Mouse (Mus musculus) heart, postnatal 25 days (tissue): ENCODE results near the gene Kmt2d. TPM values are rescaled to one million over a fixed set of nuclear protein-coding genes. Genes with fewer than 3 reads are reported as not detected.
"Not testable (repeated sequence)": the region's sequence is repeated elsewhere in the genome, so short reads cannot be mapped to it uniquely, and the experiment has no call there.

ENCODE experiments used
- DNase-seq: peaks from one replicate; pipeline ENCODE4 v3.0.0; 2022; ENCODE audit warnings: low spot score
- intact Hi-C: fragments of 180-260 bp; cut with DNase I; formaldehyde crosslinking; loops from one replicate; pipeline ENCODE4 v1.15.1; 2025
- total RNA-seq, 2 experiments: library from RNA; stranded (reverse); gene quantifications; 2 replicates each; pipeline ENCODE4 v1.2.3; 2021

Gene Kmt2d
- total RNA-seq, 2 experiments from 2014 or later: 52.1 to 57.7 TPM

- intact Hi-C loops: no loop called here
These were observed 33.8 kb downstream of the Kmt2d start for GRCm38 (mm10) chr15:98837006-98837742.

DNA sequence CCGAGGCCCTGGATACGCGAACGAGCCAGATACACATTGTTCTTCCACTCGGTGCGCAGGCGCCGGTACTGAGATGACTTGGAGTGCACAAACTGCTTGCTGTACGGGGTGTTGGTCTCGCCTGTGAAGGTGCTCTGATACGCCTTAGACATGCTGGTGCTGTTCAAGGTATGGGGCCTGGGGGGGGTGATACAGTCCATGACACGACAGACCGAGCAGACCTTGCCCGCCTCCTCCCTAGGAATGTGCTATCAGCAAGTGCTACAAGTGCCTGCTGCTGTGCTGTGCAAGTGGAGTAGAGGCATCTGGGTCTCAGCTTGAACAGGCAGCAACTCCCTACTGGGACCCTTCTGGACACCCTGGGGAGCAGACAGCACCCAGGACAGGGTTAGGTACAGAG lies 35.7 kb downstream of the Kmt2d start:
- no peak for DNase-seq
- intact Hi-C loops: loop anchor here (2.0 kb wide), 1 partner anchor 32 kb away; no protein-coding TSS in a partner anchor

More at GRCm38 (mm10) chr15:98837006-98837742, 33.8 kb downstream of the Kmt2d start:
- no peak for DNase-seq

DNA sequence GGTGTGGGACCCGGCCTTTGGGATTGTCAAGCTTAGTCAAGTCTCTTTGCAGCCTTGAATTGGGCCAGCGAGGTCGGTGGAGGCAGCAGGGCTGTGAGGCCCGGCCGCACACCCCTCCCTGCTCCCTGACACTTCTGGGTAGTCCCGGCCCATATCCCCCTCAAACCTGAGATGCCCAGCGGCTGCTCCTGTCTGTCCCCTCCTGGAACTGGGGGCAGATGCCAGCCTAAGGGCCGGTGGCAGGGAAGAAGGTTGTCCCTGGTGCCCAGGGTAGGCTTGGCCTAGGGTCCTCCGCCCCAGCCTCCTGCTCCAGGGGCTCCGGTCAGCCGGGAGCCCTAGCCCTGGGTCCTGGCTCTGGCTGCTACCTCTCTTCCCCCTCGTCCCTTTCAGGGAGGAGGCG lies 36.9 kb downstream of the Kmt2d start:
- intact Hi-C loops: loop anchor here (2.0 kb wide), 1 partner anchor 33 kb away; no protein-coding TSS in a partner anchor
- DNase-seq: no peak

DNA sequence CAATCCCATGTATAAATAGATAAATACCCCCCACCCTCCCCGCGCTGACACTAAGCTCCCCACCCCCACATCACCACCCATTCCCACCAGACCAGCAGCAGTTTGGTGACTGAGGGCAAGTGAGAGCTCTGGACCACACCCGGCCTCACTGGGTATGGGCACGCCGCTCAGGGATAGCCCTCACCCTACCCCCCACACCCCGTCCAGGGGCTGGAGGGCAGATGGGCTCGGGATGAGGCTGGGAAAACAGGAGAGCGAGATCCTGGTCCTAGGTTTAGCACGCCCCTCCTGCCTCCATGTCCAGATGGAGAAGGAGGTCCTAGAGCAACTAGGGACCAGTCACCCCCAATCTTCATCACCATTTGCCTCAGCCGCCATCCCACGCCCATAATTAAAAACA lies 37.7 kb downstream of the Kmt2d start:
- DNase-seq: no peak
- intact Hi-C loops: no loop called here

- intact Hi-C loops: no loop called here
- no peak for DNase-seq
These were observed 38.6 kb downstream of the Kmt2d start for GRCm38 (mm10) chr15:98832161-98833058.

DNA sequence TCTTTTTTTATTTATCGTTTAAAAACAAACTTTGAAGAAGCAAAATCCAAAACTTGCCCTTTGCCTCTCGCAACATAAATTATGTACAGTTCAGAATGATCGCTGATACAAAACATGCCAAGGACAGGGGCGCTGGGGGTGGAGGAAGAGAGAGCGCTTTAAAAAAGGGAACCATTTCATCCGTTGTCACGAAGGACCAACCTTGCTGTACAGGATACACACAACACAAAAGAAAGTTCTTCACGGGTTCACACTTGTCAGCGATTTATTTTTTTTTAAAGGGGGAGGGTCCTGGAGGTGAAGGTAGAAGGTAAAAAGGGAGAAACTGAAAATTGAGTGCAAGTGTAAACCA lies 39.3 kb downstream of the Kmt2d start:
- intact Hi-C loops: no loop called here
- DNase-seq: no peak

DNA sequence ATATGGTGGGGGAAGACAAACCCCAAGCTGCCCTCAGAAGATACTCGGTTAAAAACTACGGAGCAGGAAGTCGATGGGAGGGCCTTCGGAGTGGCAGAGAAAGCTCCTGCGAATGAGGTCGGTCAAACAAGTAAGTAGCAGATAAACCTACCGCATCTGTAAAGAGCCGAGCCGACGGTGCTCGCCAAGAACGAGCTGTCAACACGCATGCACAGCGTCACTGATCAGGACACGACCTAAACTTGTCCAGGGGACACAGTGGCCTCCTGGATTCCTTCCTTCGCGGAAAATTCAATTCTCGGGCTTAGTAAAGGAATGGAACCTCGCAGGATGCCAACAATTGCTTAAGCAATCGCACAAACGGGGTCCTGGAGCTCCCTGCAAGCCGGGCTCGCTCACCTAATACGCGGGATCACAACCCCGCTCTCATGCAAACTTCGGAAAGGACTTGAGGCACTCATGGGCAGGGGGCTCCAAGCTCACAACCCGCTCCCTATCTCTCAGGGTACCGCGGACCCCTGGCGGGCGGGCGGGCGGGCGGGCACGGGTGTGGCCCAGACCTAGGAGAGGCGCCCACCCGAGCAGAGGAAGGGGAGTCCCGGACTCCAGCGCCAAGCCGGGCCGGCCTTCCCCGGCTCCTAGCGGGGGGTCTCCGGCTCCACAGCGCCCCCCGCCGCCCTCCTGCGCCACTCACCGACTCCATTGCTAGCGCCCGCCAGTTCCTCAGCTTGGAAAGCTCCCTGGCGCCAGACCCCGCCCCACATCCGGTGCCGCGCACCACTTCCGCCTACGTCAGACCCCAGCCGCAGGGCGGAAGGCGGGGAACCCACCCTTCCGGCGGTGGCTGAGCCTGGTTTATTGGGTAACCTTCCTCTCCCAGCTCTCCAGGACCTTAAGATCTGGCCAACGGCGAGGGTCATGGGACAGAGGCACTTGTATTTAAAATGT lies 40.0 kb downstream of the Kmt2d start, which contains the start of gene Prkag1:
Gene Prkag1 (minus strand): TSS at position 786 of the 948 bp plus-strand sequence.
- DNase-seq: peak; percentile 97
- intact Hi-C loops: no loop called here

DNA sequence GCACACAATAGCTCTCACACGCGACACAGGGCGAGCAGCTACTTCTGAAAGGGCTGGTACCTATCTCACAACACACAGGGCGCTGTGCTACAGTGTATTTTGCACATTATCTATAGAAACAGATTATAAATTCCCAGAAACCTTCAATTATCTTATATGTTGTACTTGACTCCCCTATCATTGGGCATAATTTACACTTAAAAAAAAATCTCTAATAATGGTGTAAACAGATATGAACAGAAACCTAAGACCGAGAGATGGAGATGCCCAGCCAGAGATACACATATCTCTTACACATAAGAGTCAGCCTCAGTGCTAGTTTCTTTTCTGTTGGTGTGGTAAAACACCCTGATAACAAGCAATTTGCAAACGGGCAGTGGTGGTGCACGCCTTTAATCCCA lies 43.4 kb downstream of the Kmt2d start:
- DNase-seq: no peak

DNA sequence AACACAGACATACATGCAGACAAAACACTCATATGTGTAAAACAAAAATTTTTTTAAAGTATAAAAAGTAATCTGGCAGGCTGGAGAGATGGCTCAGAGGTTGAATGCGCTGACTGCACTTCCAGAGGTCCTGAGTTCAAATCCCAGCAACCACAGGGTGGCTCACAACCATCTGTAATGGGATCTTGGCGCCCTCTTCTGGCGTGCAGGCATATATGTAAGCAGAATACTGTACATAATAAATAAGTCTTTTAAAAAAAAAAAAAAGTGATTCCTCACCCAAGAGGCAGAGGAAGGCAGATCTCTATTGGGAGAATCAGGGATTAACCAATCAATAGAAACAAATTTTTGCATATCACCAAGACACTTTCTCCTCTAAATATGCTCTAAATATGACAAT lies 47.6 kb downstream of the Kmt2d start:
- intact Hi-C loops: loop anchor here (10.0 kb wide), 1 partner anchor 249 kb away; the partner anchor contains the start of genes 4930415O20Rik and Ccnt1
- no peak for DNase-seq

More for the DNA sequence above, 43.4 kb downstream of the Kmt2d start:
- intact Hi-C loops: loop anchor here (10.0 kb wide), 1 partner anchor 253 kb away; the partner anchor contains the start of genes 4930415O20Rik and Ccnt1

DNA sequence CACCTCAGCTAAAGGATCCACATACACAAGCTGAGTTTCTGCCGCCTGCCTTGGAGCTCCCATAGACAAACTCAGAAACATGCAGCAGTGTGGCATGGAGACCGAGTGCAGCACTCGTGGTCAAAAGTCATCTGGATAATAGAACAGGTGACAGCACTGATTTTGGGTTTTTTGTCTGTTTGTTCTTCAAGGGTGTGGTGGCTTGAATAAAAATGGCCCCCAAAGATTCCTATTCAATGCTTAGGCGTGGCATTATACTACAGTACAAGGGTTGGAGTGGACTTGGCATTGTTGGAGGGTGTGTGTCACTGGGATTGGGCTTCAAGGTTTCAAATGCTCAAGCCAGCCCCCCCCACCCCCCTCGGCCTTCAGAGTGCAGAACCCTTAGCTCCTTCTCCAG lies 48.9 kb downstream of the Kmt2d start:
- intact Hi-C loops: loop anchor here (10.0 kb wide), 1 partner anchor 247 kb away; the partner anchor contains the start of genes 4930415O20Rik and Ccnt1
- DNase-seq: no peak

GRCm38 (mm10) chr15:98821403-98821802 lies 49.6 kb downstream of the Kmt2d start:
- intact Hi-C loops: loop anchor here (10.0 kb wide), 1 partner anchor 247 kb away; the partner anchor contains the start of genes 4930415O20Rik and Ccnt1
- no peak for DNase-seq

GRCm38 (mm10) chr15:98820937-98821336 lies 50.1 kb downstream of the Kmt2d start:
- intact Hi-C loops: loop anchor here (10.0 kb wide), 1 partner anchor 246 kb away; the partner anchor contains the start of genes 4930415O20Rik and Ccnt1
- DNase-seq: no peak

GRCm38 (mm10) chr15:98818171-98818570 lies 52.8 kb downstream of the Kmt2d start:
- intact Hi-C loops: no loop called here
- DNase-seq: no peak

GRCm38 (mm10) chr15:98812741-98813424 lies 58.1 kb downstream of the Kmt2d start:
- no peak for DNase-seq
- intact Hi-C loops: no loop called here

- DNase-seq, intact Hi-C loops: not testable (repeated sequence)
These were observed 60.8 kb downstream of the Kmt2d start for GRCm38 (mm10) chr15:98810212-98810611.

DNA sequence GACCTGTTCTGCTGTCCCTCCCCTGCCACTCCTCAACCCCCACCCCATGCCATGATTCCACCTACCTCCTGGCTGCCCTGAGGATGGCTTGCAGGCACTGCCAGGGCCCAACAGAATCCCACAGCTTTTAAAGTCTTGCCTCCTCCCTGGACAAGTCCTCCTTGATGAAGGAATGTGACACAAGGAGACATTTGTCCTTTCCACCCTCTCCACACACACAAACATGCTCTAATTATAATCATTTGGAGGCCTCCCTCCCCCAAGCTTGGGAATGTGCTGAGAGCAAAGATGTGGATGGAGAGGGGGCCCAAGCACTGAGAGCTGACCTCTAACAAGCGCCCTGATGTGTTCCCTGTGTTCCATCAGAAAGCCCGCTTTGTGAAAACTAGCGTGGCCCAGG lies 61.6 kb downstream of the Kmt2d start, which contains the start of gene Ddn:
Gene Ddn (minus strand): TSS at position 101 of the 400 bp plus-strand sequence.
- intact Hi-C loops: no loop called here
- no peak for DNase-seq

- DNase-seq: no peak
- intact Hi-C loops: no loop called here
These were observed 62.3 kb downstream of the Kmt2d start for GRCm38 (mm10) chr15:98808651-98809134.

DNA sequence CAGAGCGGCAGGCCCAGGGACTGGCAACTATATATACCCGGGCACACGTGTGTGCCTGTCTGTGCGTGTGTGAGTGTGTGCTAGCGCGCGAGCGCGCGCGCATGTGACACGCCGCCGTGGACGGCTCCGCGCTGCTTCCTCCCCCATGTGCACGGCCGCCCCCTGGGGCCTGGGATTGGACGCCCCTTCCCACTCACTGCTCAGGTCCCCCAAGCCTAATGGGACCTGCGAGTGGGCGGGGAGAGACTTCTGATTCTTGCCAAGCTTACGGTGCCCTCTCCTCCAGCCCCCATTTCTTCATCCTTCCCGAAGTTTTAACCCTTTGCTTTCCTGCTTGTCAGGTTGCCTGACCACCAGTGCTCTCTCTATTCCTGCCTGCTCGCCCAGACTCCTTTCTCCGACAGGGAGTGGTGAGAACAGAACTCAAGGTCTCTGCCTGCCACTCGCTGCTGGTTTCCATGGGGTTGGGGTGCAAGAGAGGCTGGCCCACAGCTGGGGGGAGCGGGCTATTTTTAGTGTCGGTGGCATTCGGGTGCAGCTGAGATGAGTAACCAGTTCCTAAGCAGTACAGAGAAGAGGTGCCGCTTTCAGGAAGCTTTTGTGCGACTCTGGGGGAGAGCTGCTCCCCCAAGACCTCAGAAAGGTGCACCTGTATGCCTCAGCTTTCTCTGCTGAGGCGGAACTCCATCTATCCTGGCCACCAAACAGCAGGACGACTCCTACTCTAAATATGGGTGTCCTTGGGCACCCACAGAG lies 62.9 kb downstream of the Kmt2d start:
- intact Hi-C loops: no loop called here
- DNase-seq: no peak
